Mouse (Mus musculus): ENCODE data around the gene Med17. TPM values are rescaled to one million over a fixed set of nuclear protein-coding genes. Genes with fewer than 3 reads are reported as not detected.

Med17 gene
- total and polyA plus RNA-seq, 3 experiments: 15.7 to 59.6 (median 28.9) TPM

- no peak for DNase-seq (ENCODE audit: low spot score)
- ATAC-seq (ENCODE audit: extremely low read depth, insufficient number of reproducible peaks, low FRiP score, poor library complexity, severe bottlenecking): no peak
- peaks cover 34% of the 10 kb centered on the region for H3K27me3 ChIP-seq (ENCODE audit: insufficient read depth, low read length)
- H3K9me3 ChIP-seq (replicated peaks): no peaks in the 10 kb centered on the region
- H3K4me3 ChIP-seq (ENCODE audit: low read depth, low read length): no peak overlapping the region
- peaks cover 3% of the 10 kb centered on the region; the same call in 1 of the 2 replicates for H3K4me1 ChIP-seq (ENCODE audit: insufficient read depth, low read depth, low read length)
- TF ChIP-seq POLR2AphosphoS5 (IDR thresholded peaks at IDR 0.05; ENCODE audit: insufficient replicate concordance, low read depth, low read length) (no peak), CTCF (IDR thresholded peaks at IDR 0.05; ENCODE audit: low read depth, low read length) (no peak), GATA1 (IDR thresholded peaks at IDR 0.05; ENCODE audit: borderline replicate concordance, low read length) (no peak), TAL1 (conservative IDR thresholded peaks at IDR 0.05; ENCODE audit: low read depth, low read length) (no peak), GATA2 (IDR thresholded peaks at IDR 0.05; ENCODE audit: borderline replicate concordance, low read depth, low read length) (no peak)
- H3K36me3 ChIP-seq (replicated peaks): peaks cover 5% of the 10 kb centered on the region
Measured at GRCm38 (mm10) chr9:15254501-15254900, 25.2 kb downstream of the Med17 start.

GRCm38 (mm10) chr9:15252196-15252595 lies 27.5 kb downstream of the Med17 start:
- Histone ChIP-seq H3K9me3 (replicated peaks) (no peaks in the 10 kb centered on the region), H3K4me1 (ENCODE audit: insufficient read depth, low read depth, low read length) (peaks cover 3% of the 10 kb centered on the region; the same call in 1 of the 2 replicates), H3K27me3 (ENCODE audit: insufficient read depth, low read length) (peaks cover 39% of the 10 kb centered on the region), H3K4me3 (ENCODE audit: low read depth, low read length) (no peak overlapping the region), H3K36me3 (replicated peaks) (no peaks in the 10 kb centered on the region)
- no peak for TF ChIP-seq POLR2AphosphoS5 (IDR thresholded peaks at IDR 0.05; ENCODE audit: insufficient replicate concordance, low read depth, low read length)
- no peak for TF ChIP-seq GATA1 (IDR thresholded peaks at IDR 0.05; ENCODE audit: borderline replicate concordance, low read length)
- no peak for TF ChIP-seq GATA2 (IDR thresholded peaks at IDR 0.05; ENCODE audit: borderline replicate concordance, low read depth, low read length)
- ATAC-seq (ENCODE audit: extremely low read depth, insufficient number of reproducible peaks, low FRiP score, poor library complexity, severe bottlenecking) (no peak), DNase-seq (ENCODE audit: low spot score) (no peak)

GRCm38 (mm10) chr9:15250376-15250775 lies 29.4 kb downstream of the Med17 start:
- H3K4me1 ChIP-seq (ENCODE audit: insufficient read depth, low read depth, low read length): peaks cover 3% of the 10 kb centered on the region; the same call in 1 of the 2 replicates
- no peak for ATAC-seq (ENCODE audit: extremely low read depth, insufficient number of reproducible peaks, low FRiP score, poor library complexity, severe bottlenecking)
- no peaks in the 10 kb centered on the region for H3K9me3 ChIP-seq (replicated peaks)
- H3K36me3 ChIP-seq (replicated peaks): no peaks in the 10 kb centered on the region
- DNase-seq (ENCODE audit: low spot score): no peak
- no peak for TF ChIP-seq CTCF (IDR thresholded peaks at IDR 0.05; ENCODE audit: low read depth, low read length)
- no peak for TF ChIP-seq TAL1 (conservative IDR thresholded peaks at IDR 0.05; ENCODE audit: low read depth, low read length)
- no peak for TF ChIP-seq GATA1 (IDR thresholded peaks at IDR 0.05; ENCODE audit: borderline replicate concordance, low read length)
- TF ChIP-seq GATA2 (IDR thresholded peaks at IDR 0.05; ENCODE audit: borderline replicate concordance, low read depth, low read length): no peak
- TF ChIP-seq POLR2AphosphoS5 (IDR thresholded peaks at IDR 0.05; ENCODE audit: insufficient replicate concordance, low read depth, low read length): no peak
- peaks cover 42% of the 10 kb centered on the region for H3K27me3 ChIP-seq (ENCODE audit: insufficient read depth, low read length)
- H3K4me3 ChIP-seq (ENCODE audit: low read depth, low read length): no peak overlapping the region

- DNase-seq (ENCODE audit: low spot score) (no peak), ATAC-seq (ENCODE audit: extremely low read depth, insufficient number of reproducible peaks, low FRiP score, poor library complexity, severe bottlenecking) (no peak)
- TF ChIP-seq POLR2AphosphoS5 (IDR thresholded peaks at IDR 0.05; ENCODE audit: insufficient replicate concordance, low read depth, low read length) (no peak), CTCF (IDR thresholded peaks at IDR 0.05; ENCODE audit: low read depth, low read length) (no peak), TAL1 (conservative IDR thresholded peaks at IDR 0.05; ENCODE audit: low read depth, low read length) (no peak), GATA1 (IDR thresholded peaks at IDR 0.05; ENCODE audit: borderline replicate concordance, low read length) (no peak), GATA2 (IDR thresholded peaks at IDR 0.05; ENCODE audit: borderline replicate concordance, low read depth, low read length) (no peak)
Measured at GRCm38 (mm10) chr9:15245319-15246075, 34.2 kb downstream of the Med17 start.

GRCm38 (mm10) chr9:15242130-15242529 lies 37.6 kb downstream of the Med17 start:
- no peaks in the 10 kb centered on the region for H3K36me3 ChIP-seq (replicated peaks)
- peaks cover 36% of the 10 kb centered on the region for H3K27me3 ChIP-seq (ENCODE audit: insufficient read depth, low read length)
- no peaks in the 10 kb centered on the region for H3K4me1 ChIP-seq (ENCODE audit: insufficient read depth, low read depth, low read length)
- no peaks in the 10 kb centered on the region for H3K9me3 ChIP-seq (replicated peaks)
- no peak for ATAC-seq (ENCODE audit: extremely low read depth, insufficient number of reproducible peaks, low FRiP score, poor library complexity, severe bottlenecking)
- DNase-seq (ENCODE audit: low spot score): no peak
- no peak overlapping the region for H3K4me3 ChIP-seq (ENCODE audit: low read depth, low read length)
- TF ChIP-seq CTCF (IDR thresholded peaks at IDR 0.05; ENCODE audit: low read depth, low read length) (no peak), GATA2 (IDR thresholded peaks at IDR 0.05; ENCODE audit: borderline replicate concordance, low read depth, low read length) (no peak), POLR2AphosphoS5 (IDR thresholded peaks at IDR 0.05; ENCODE audit: insufficient replicate concordance, low read depth, low read length) (no peak), TAL1 (conservative IDR thresholded peaks at IDR 0.05; ENCODE audit: low read depth, low read length) (no peak), GATA1 (IDR thresholded peaks at IDR 0.05; ENCODE audit: borderline replicate concordance, low read length) (no peak)

More at GRCm38 (mm10) chr9:15245319-15246075, 34.2 kb downstream of the Med17 start:
- Histone ChIP-seq H3K27me3 (ENCODE audit: insufficient read depth, low read length) (peaks cover 39% of the 10 kb centered on the region), H3K4me1 (ENCODE audit: insufficient read depth, low read depth, low read length) (peaks cover 3% of the 10 kb centered on the region; the same call in 1 of the 2 replicates), H3K9me3 (replicated peaks) (no peaks in the 10 kb centered on the region), H3K36me3 (replicated peaks) (no peaks in the 10 kb centered on the region), H3K4me3 (ENCODE audit: low read depth, low read length) (no peak overlapping the region)

GRCm38 (mm10) chr9:15241596-15241939 lies 38.2 kb downstream of the Med17 start:
- peak; percentile 42; the same call in 1 of the 2 replicates for TF ChIP-seq CTCF (IDR thresholded peaks at IDR 0.05; ENCODE audit: low read depth, low read length)
- TF ChIP-seq POLR2AphosphoS5 (IDR thresholded peaks at IDR 0.05; ENCODE audit: insufficient replicate concordance, low read depth, low read length): no peak
- TF ChIP-seq GATA1 (IDR thresholded peaks at IDR 0.05; ENCODE audit: borderline replicate concordance, low read length): no peak
- TF ChIP-seq TAL1 (conservative IDR thresholded peaks at IDR 0.05; ENCODE audit: low read depth, low read length): no peak
- ATAC-seq (ENCODE audit: extremely low read depth, insufficient number of reproducible peaks, low FRiP score, poor library complexity, severe bottlenecking): no peak
- DNase-seq (ENCODE audit: low spot score): peak; percentile 15
- H3K9me3 ChIP-seq (replicated peaks): no peaks in the 10 kb centered on the region
- H3K27me3 ChIP-seq (ENCODE audit: insufficient read depth, low read length): peaks cover 36% of the 10 kb centered on the region
- no peak overlapping the region for H3K4me3 ChIP-seq (ENCODE audit: low read depth, low read length)
- no peaks in the 10 kb centered on the region for H3K4me1 ChIP-seq (ENCODE audit: insufficient read depth, low read depth, low read length)
- H3K36me3 ChIP-seq (replicated peaks): no peaks in the 10 kb centered on the region
